Mouse (Mus musculus) neural tube, embryonic 12.5 days (tissue): ENCODE measurements around the gene March8. TPM values are rescaled to one million over a fixed set of nuclear protein-coding genes. Genes with fewer than 3 reads are reported as not detected.
"Not testable (repeated sequence)": the region's sequence is repeated elsewhere in the genome, so short reads cannot be mapped to it uniquely, and the experiment has no call there.

Source experiments
- ATAC-seq: fragments of 200-750 bp; cut with Nextera tagmentation; 2 replicates; pipeline ENCODE4 v1.8.0; 2017; ENCODE audit warnings: low read depth, mild to moderate bottlenecking, moderate TSS enrichment, moderate library complexity; ENCODE audit not compliant: low FRiP score
- H3K27ac ChIP-seq: fragments of 300-500 bp; sonication (generic); 2 replicates; pipeline ENCODE4 v1.5.1; 2016
- H3K27me3 ChIP-seq: fragments of 300-500 bp; sonication (generic); replicated peaks from 2 replicates; pipeline ENCODE4 v1.6.1; 2016; ENCODE audit warnings: mild to moderate bottlenecking
- H3K36me3 ChIP-seq: fragments of 300-500 bp; sonication (generic); 2 replicates; pipeline ENCODE4 v1.6.1; 2016; ENCODE audit warnings: mild to moderate bottlenecking
- H3K4me1 ChIP-seq: fragments of 300-500 bp; sonication (generic); 2 replicates; pipeline ENCODE4 v1.6.1; 2016
- H3K4me2 ChIP-seq: fragments of 300-500 bp; sonication (generic); replicated peaks from 2 replicates; pipeline ENCODE4 v1.6.1; 2016; ENCODE audit warnings: mild to moderate bottlenecking
- H3K4me3 ChIP-seq: fragments of 300-500 bp; sonication (generic); 2 replicates; pipeline ENCODE4 v1.5.1; 2016
- H3K9ac ChIP-seq: fragments of 300-500 bp; sonication (generic); 2 replicates; pipeline ENCODE4 v1.6.1; 2016; ENCODE audit warnings: mild to moderate bottlenecking
- H3K9me3 ChIP-seq: fragments of 300-500 bp; sonication (generic); 2 replicates; pipeline ENCODE4 v1.6.1; 2016; ENCODE audit warnings: mild to moderate bottlenecking
- WGBS: fragments of 180-500 bp; shearing (Covaris S2); methylation state at CpG from one replicate; pipeline ENCODE4 v1.1.7; 2016; 5-methylcytosine and 5-hydroxymethylcytosine counted together
- polyA plus RNA-seq: library from polyadenylated mRNA; unstranded; fragments of >200 nt; fragmentation: Nextera tagmentation; extraction: Ambion mirVana; gene quantifications from 2 replicates; pipeline ENCODE4 v1.2.1, GENCODE M21; 2016

The March8 gene
- polyA plus RNA-seq, 1 experiment from 2014 or later = 58.2 TPM

GRCm38 (mm10) chr6:116353428-116353827 is 15.6 kb downstream of the March8 start:
- Histone ChIP-seq H3K4me3 (no peak overlapping the region), H3K9me3 (no peaks in the 10 kb centered on the region), H3K4me2 (no peak overlapping the region), H3K9ac (no peak overlapping the region), H3K27me3 (no peaks in the 10 kb centered on the region), H3K4me1 (0 out of 2 replicates have a peak, but pooled peaks cover 3% of the 10 kb centered on the region), H3K27ac (no peak overlapping the region), H3K36me3 (no peaks in the 10 kb centered on the region)
- WGBS = 91% methylated on average over 1 of the region's 1 CpGs
- ATAC-seq = no peak

- H3K4me1 ChIP-seq, H3K36me3 ChIP-seq, H3K9me3 ChIP-seq, H3K9ac ChIP-seq, H3K4me2 ChIP-seq, H3K27me3 ChIP-seq, H3K27ac ChIP-seq, H3K4me3 ChIP-seq, ATAC-seq: not testable (repeated sequence)
- WGBS = 75% methylated on average over 8 of the region's 8 CpGs
Observed at GRCm38 (mm10) chr6:116356311-116356947, 18.6 kb downstream of the March8 start.

GRCm38 (mm10) chr6:116356948-116357325 is 19.1 kb downstream of the March8 start:
- Histone ChIP-seq H3K36me3 (no peaks in the 10 kb centered on the region), H3K4me1 (0 out of 2 replicates have a peak, but pooled peaks cover 3% of the 10 kb centered on the region), H3K4me3 (no peak overlapping the region), H3K27me3 (no peaks in the 10 kb centered on the region), H3K27ac (no peak overlapping the region), H3K9me3 (no peaks in the 10 kb centered on the region), H3K4me2 (no peak overlapping the region), H3K9ac (no peak overlapping the region)
- ATAC-seq = no peak
- WGBS = 78% methylated on average over 4 of the region's 4 CpGs

GRCm38 (mm10) chr6:116358056-116358455 is 20.2 kb downstream of the March8 start:
- no peak overlapping the region for H3K4me3 ChIP-seq
- WGBS = 79% methylated on average over 8 of the region's 8 CpGs
- H3K27me3 ChIP-seq = no peaks in the 10 kb centered on the region
- H3K4me2 ChIP-seq = no peak overlapping the region
- no peaks in the 10 kb centered on the region for H3K36me3 ChIP-seq
- H3K9me3 ChIP-seq = no peaks in the 10 kb centered on the region
- H3K27ac ChIP-seq = no peak overlapping the region
- no peak for ATAC-seq
- H3K4me1 ChIP-seq = 0 out of 2 replicates have a peak, but pooled peaks cover 3% of the 10 kb centered on the region
- H3K9ac ChIP-seq = no peak overlapping the region

GRCm38 (mm10) chr6:116359256-116359655 is 21.4 kb downstream of the March8 start:
- Histone ChIP-seq H3K4me1 (0 out of 2 replicates have a peak, but pooled peaks cover 3% of the 10 kb centered on the region), H3K9me3 (no peaks in the 10 kb centered on the region), H3K4me3 (no peak overlapping the region), H3K9ac (no peak overlapping the region), H3K4me2 (no peak overlapping the region), H3K27ac (no peak overlapping the region), H3K36me3 (no peaks in the 10 kb centered on the region), H3K27me3 (no peaks in the 10 kb centered on the region)
- WGBS = 87% methylated on average over 3 of the region's 3 CpGs
- no peak for ATAC-seq

- H3K4me3 ChIP-seq = no peak overlapping the region
- no peaks in the 10 kb centered on the region for H3K36me3 ChIP-seq
- no peaks in the 10 kb centered on the region for H3K27me3 ChIP-seq
- no peak overlapping the region for H3K9ac ChIP-seq
- ATAC-seq = no peak
- 0 out of 2 replicates have a peak, but pooled peaks cover 3% of the 10 kb centered on the region for H3K4me1 ChIP-seq
- no peaks in the 10 kb centered on the region for H3K9me3 ChIP-seq
- no peak overlapping the region for H3K27ac ChIP-seq
- H3K4me2 ChIP-seq = no peak overlapping the region
- WGBS = 92% methylated on average over 3 of the region's 3 CpGs
Observed at GRCm38 (mm10) chr6:116361463-116361862, 23.6 kb downstream of the March8 start.

- ATAC-seq = no peak
- no peak overlapping the region for H3K4me2 ChIP-seq
- no peak overlapping the region for H3K27ac ChIP-seq
- no peaks in the 10 kb centered on the region for H3K36me3 ChIP-seq
- no peak overlapping the region for H3K4me3 ChIP-seq
- no peak overlapping the region for H3K9ac ChIP-seq
- 92% methylated on average over 4 of the region's 4 CpGs for WGBS
- H3K4me1 ChIP-seq = 0 out of 2 replicates have a peak, but pooled peaks cover 3% of the 10 kb centered on the region
- H3K27me3 ChIP-seq = no peaks in the 10 kb centered on the region
- H3K9me3 ChIP-seq = no peaks in the 10 kb centered on the region
Observed at GRCm38 (mm10) chr6:116361993-116362392, 24.2 kb downstream of the March8 start.

GRCm38 (mm10) chr6:116367971-116368370 is 30.1 kb downstream of the March8 start:
- no peaks in the 10 kb centered on the region for H3K9me3 ChIP-seq
- H3K4me2 ChIP-seq = no peak overlapping the region
- H3K4me3 ChIP-seq = no peak overlapping the region
- no peak overlapping the region for H3K9ac ChIP-seq
- no peaks in the 10 kb centered on the region for H3K27me3 ChIP-seq
- no peaks in the 10 kb centered on the region for H3K36me3 ChIP-seq
- H3K4me1 ChIP-seq = no peaks in the 10 kb centered on the region
- H3K27ac ChIP-seq = no peak overlapping the region
- ATAC-seq = no peak
- WGBS = 79% methylated on average over 11 of the region's 11 CpGs

GRCm38 (mm10) chr6:116369811-116370210 is 32.0 kb downstream of the March8 start:
- Histone ChIP-seq H3K4me3 (no peak overlapping the region), H3K4me2 (no peak overlapping the region), H3K9ac (no peak overlapping the region), H3K4me1 (no peaks in the 10 kb centered on the region), H3K36me3 (no peaks in the 10 kb centered on the region), H3K9me3 (no peaks in the 10 kb centered on the region), H3K27me3 (no peaks in the 10 kb centered on the region), H3K27ac (no peak overlapping the region)
- no peak for ATAC-seq
- WGBS = 84% methylated on average over 1 of the region's 1 CpGs

- Histone ChIP-seq H3K27ac (no peak overlapping the region), H3K4me2 (no peak overlapping the region), H3K4me3 (no peak overlapping the region), H3K36me3 (no peaks in the 10 kb centered on the region), H3K27me3 (no peaks in the 10 kb centered on the region), H3K9ac (no peak overlapping the region), H3K9me3 (no peaks in the 10 kb centered on the region), H3K4me1 (no peaks in the 10 kb centered on the region)
- ATAC-seq = peak; percentile 21; the same call in 1 of the 2 replicates
- 92% methylated on average over 6 of the region's 6 CpGs for WGBS
Observed at GRCm38 (mm10) chr6:116370216-116370976, 32.6 kb downstream of the March8 start.

GRCm38 (mm10) chr6:116371500-116371899 is 33.7 kb downstream of the March8 start:
- Histone ChIP-seq H3K4me2 (no peak overlapping the region), H3K9me3 (no peaks in the 10 kb centered on the region), H3K36me3 (no peaks in the 10 kb centered on the region), H3K27ac (no peak overlapping the region), H3K27me3 (no peaks in the 10 kb centered on the region), H3K9ac (no peak overlapping the region), H3K4me3 (no peak overlapping the region), H3K4me1 (no peaks in the 10 kb centered on the region)
- ATAC-seq = no peak
- 94% methylated on average over 3 of the region's 3 CpGs for WGBS

GRCm38 (mm10) chr6:116374136-116374535 is 36.3 kb downstream of the March8 start:
- Histone ChIP-seq H3K27ac (no peak overlapping the region), H3K4me3 (no peak overlapping the region), H3K27me3 (no peaks in the 10 kb centered on the region), H3K4me1 (no peaks in the 10 kb centered on the region), H3K36me3 (peaks cover 9% of the 10 kb centered on the region; the same call in 1 of the 2 replicates), H3K4me2 (no peak overlapping the region), H3K9me3 (no peaks in the 10 kb centered on the region), H3K9ac (no peak overlapping the region)
- ATAC-seq = no peak
- WGBS = 94% methylated on average over 1 of the region's 1 CpGs
